9 mouse cellular contexts compared by ENCODE assay signal in the genomic region with DNA sequence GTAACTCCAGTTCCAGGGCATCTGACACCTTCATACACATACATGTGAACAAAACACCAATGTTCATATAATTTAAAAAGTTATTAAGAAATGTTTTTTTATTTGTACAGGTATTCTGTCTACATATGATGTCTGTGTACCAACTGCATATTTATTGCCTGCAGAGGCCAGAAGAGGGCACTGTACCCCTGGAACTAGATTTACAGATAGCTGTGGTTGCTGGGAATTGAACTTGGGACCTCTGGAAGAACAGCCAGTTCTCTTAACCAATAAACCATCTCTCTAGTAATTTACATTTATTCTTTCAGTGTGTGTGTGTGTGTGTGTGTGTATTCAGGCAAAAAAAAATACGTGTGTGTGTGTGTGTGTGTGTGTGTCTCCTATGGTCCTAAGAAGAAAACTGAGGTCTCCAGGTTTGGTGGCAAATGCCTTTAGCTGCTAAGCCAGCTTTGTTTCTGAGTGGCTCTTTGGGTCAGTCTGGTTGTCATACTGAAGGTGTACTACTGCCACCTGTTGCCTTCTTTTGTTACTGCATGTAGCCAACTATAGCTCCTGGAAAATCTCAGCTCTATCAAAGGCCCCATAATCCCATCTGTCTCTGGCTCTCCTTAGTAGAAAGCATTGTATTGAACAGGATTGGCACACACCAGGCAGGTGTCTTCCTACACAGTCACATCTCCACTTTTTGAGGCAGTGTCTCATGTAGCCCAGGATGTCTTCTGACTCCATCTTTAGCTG. TPM values are rescaled to one million over a fixed set of nuclear protein-coding genes. Genes with fewer than 3 reads are reported as not detected.
DNase-seq lines count a peak whose midpoint lies in the region; ATAC-seq and TF ChIP-seq lines count a peak whose summit lies in the region.
"Had no signal": no experiment of that assay in that cellular context is flagged by ENCODE, and none has a peak within 500 bp of the region (broad histone marks: within the 10 kb centered on the region; RNA-seq: fewer than 3 reads in every experiment).

No protein-coding gene starts in this region.

- ATAC-seq in heart, embryonic 16.5 days (replicated peaks; ENCODE audit: extremely low read depth, insufficient read depth, low FRiP score): peak; percentile 56; the same call in 1 of the 2 replicates
- peak; percentile 57 for ATAC-seq in liver, embryonic 12.5 days

- no peaks in the 10 kb centered on the region for H3K79me2 ChIP-seq in C2C12 (ENCODE audit: control insufficient read depth, insufficient read depth)

- no peaks in the 10 kb centered on the region for H3K79me3 ChIP-seq in C2C12 (ENCODE audit: low read depth)

- no peak overlapping the region for H3ac ChIP-seq in C2C12 (ENCODE audit: control insufficient read depth, insufficient read length, low read depth)

- peak; percentile 64 to 90 for DNase-seq in adrenal gland, adult (ENCODE audit: inconsistent age in 2 of 2, low spot score in 1 of 2)
- DNase-seq in embryo, embryonic 10.5 days (ENCODE audit: low spot score): peak; percentile 90
- peak; percentile 60 to 89 for DNase-seq in kidney, postnatal 25 days
- peak; percentile 64 to 74 for DNase-seq in natural killer cell, adult 2 months (ENCODE audit: low spot score in 2 of 2)
- peak; percentile 78 for DNase-seq in testis, postnatal 10 days (ENCODE audit: low spot score)

- TF ChIP-seq CTCF in C2C12 (IDR thresholded peaks at IDR 0.05; ENCODE audit: control insufficient read depth, insufficient read depth, insufficient read length): peak; percentile 16

- H3K27ac ChIP-seq in heart, embryonic 16.5 days (ENCODE audit: low read length): no peak overlapping the region
- no peak overlapping the region for H3K27ac ChIP-seq in liver, embryonic 12.5 days
- H3K27ac ChIP-seq: embryonic facial prominence, embryonic 15.5 days had no signal

- H3K36me3 ChIP-seq in C2C12 (ENCODE audit: control insufficient read depth, insufficient read depth): peaks cover 38% of the 10 kb centered on the region
- H3K36me3 ChIP-seq in heart, embryonic 16.5 days (ENCODE audit: control insufficient read depth, insufficient read depth): no peaks in the 10 kb centered on the region; the same call in 1 of the 2 replicates
- peaks cover 17% of the 10 kb centered on the region for H3K36me3 ChIP-seq in liver, embryonic 12.5 days

- no peaks in the 10 kb centered on the region for H3K27me3 ChIP-seq in C2C12 (ENCODE audit: control insufficient read depth, insufficient read depth, insufficient read length)
- no peaks in the 10 kb centered on the region for H3K27me3 ChIP-seq in heart, embryonic 16.5 days (ENCODE audit: control insufficient read depth, insufficient read depth, low read length)
- H3K27me3 ChIP-seq in liver, embryonic 12.5 days (replicated peaks): peaks cover 16% of the 10 kb centered on the region; the same call in 1 of the 2 replicates

- H3K4me3 ChIP-seq in C2C12 (ENCODE audit: insufficient read depth, poor library complexity, severe bottlenecking): no peak overlapping the region
- no peak overlapping the region for H3K4me3 ChIP-seq in heart, embryonic 16.5 days (ENCODE audit: low read length)
- no peak overlapping the region for H3K4me3 ChIP-seq in liver, embryonic 12.5 days
- H3K4me3 ChIP-seq: embryonic facial prominence, embryonic 15.5 days had no signal

- H3K9ac ChIP-seq in heart, embryonic 16.5 days (ENCODE audit: low read length): no peak overlapping the region
- H3K9ac ChIP-seq in liver, embryonic 12.5 days: no peak overlapping the region
- H3K9ac ChIP-seq: embryonic facial prominence, embryonic 15.5 days had no signal

- H3K9me3 ChIP-seq in heart, embryonic 16.5 days (replicated peaks; ENCODE audit: control insufficient read depth, low read length): no peaks in the 10 kb centered on the region
- no peaks in the 10 kb centered on the region for H3K9me3 ChIP-seq in liver, embryonic 12.5 days (replicated peaks)
- H3K9me3 ChIP-seq: embryonic facial prominence, embryonic 15.5 days had no signal

- no peak overlapping the region for H3K4me2 ChIP-seq in heart, embryonic 16.5 days (ENCODE audit: low read depth, low read length)
- no peak overlapping the region for H3K4me2 ChIP-seq in liver, embryonic 12.5 days
- H3K4me2 ChIP-seq: embryonic facial prominence, embryonic 15.5 days had no signal

- peaks cover 7% of the 10 kb centered on the region; the same call in 1 of the 2 replicates for H3K4me1 ChIP-seq in heart, embryonic 16.5 days (ENCODE audit: control insufficient read depth, insufficient read depth, low read length)
- peaks cover 18% of the 10 kb centered on the region for H3K4me1 ChIP-seq in liver, embryonic 12.5 days

- 5% methylated on average over 1 of the region's 1 CpGs for WGBS in heart, embryonic 16.5 days
- 0% methylated on average over 1 of the region's 1 CpGs for WGBS in liver, embryonic 12.5 days (ENCODE audit: insufficient replicate concordance)

TF ChIP-seq in C2C12, 6 proteins besides CTCF, POLR2A, EP300 and RAD21:
- no peak for TF ChIP-seq MYOD1 (IDR thresholded peaks at IDR 0.05; ENCODE audit: control insufficient read depth, insufficient read length, low read depth)
- no peak for TF ChIP-seq CEBPB (IDR thresholded peaks at IDR 0.05; ENCODE audit: low read depth)
- TF ChIP-seq MYOG (IDR thresholded peaks at IDR 0.05; ENCODE audit: control insufficient read depth, extremely low read depth, insufficient read length): no peak
- TF ChIP-seq MAX (IDR thresholded peaks at IDR 0.05): no peak
- TF ChIP-seq USF1 (IDR thresholded peaks at IDR 0.05; ENCODE audit: low read depth): no peak
- no peak for TF ChIP-seq FOSL1 (IDR thresholded peaks at IDR 0.05; ENCODE audit: insufficient read depth, low read length, poor library complexity, severe bottlenecking)

RNA-seq across cellular contexts. Expression of gene Ilf3, which starts 10.5 kb away (rescaled TPM):
- 66.6 TPM for polyA plus RNA-seq in C2C12 (2012; fragmentation: generic; extraction: Trizol)
- 105 and 108 TPM in 2 replicates for polyA plus RNA-seq in heart, embryonic 16.5 days (2015; fragmentation: Nextera tagmentation; extraction: Ambion mirVana)
- 84.1 and 85.3 TPM in 2 replicates for polyA plus RNA-seq in liver, embryonic 12.5 days (2016; fragmentation: Nextera tagmentation; extraction: Ambion mirVana)

RNA-seq across cellular contexts. Expression of gene Slc44a2, which starts 36.7 kb away (rescaled TPM):
- 221 TPM for polyA plus RNA-seq in C2C12 (2012; fragmentation: generic; extraction: Trizol)
- polyA plus RNA-seq in heart, embryonic 16.5 days (2015; fragmentation: Nextera tagmentation; extraction: Ambion mirVana): 74.4 and 75.1 TPM in 2 replicates
- polyA plus RNA-seq in liver, embryonic 12.5 days (2016; fragmentation: Nextera tagmentation; extraction: Ambion mirVana): 29.2 and 32.5 TPM in 2 replicates

RNA-seq across cellular contexts. Expression of gene Ap1m2, which starts 45.0 kb away (rescaled TPM):
- polyA plus RNA-seq in C2C12 (2012; fragmentation: generic; extraction: Trizol): not detected
- 5.3 and 5.7 TPM in 2 replicates for polyA plus RNA-seq in heart, embryonic 16.5 days (2015; fragmentation: Nextera tagmentation; extraction: Ambion mirVana)
- 0.10 and 0.25 TPM in 2 replicates for polyA plus RNA-seq in liver, embryonic 12.5 days (2016; fragmentation: Nextera tagmentation; extraction: Ambion mirVana)

RNA-seq across cellular contexts. Expression of gene Qtrt1, which starts 54.5 kb away (rescaled TPM):
- 61.7 TPM for polyA plus RNA-seq in C2C12 (2012; fragmentation: generic; extraction: Trizol)
- 23.0 and 24.3 TPM in 2 replicates for polyA plus RNA-seq in heart, embryonic 16.5 days (2015; fragmentation: Nextera tagmentation; extraction: Ambion mirVana)
- 31.2 and 32.7 TPM in 2 replicates for polyA plus RNA-seq in liver, embryonic 12.5 days (2016; fragmentation: Nextera tagmentation; extraction: Ambion mirVana)
